Mouse (Mus musculus) G1E (cell line): ENCODE results near the gene Pigr. TPM values are rescaled to one million over a fixed set of nuclear protein-coding genes. Genes with fewer than 3 reads are reported as not detected.

Experiments
- ATAC-seq: 2 replicates; pipeline ENCODE4 v1.8.0; 2016; ENCODE audit warnings: mild to moderate bottlenecking; ENCODE audit not compliant: insufficient number of reproducible peaks, poor library complexity, low FRiP score, severe bottlenecking; ENCODE audit errors: extremely low read depth
- DNase-seq: peaks from one replicate; pipeline ENCODE4 v3.0.0; 2012; ENCODE audit warnings: low spot score
- H3K27me3 ChIP-seq: 2 replicates; pipeline ENCODE4 v1.6.1; 2012; ENCODE audit warnings: mild to moderate bottlenecking, low read length, inconsistent platforms; ENCODE audit not compliant: insufficient read depth
- H3K36me3 ChIP-seq: replicated peaks from 2 replicates; pipeline ENCODE3; 2012; ENCODE audit warnings: mild to moderate bottlenecking, inconsistent platforms
- H3K4me1 ChIP-seq: 2 replicates; pipeline ENCODE4 v1.6.1; 2012; ENCODE audit warnings: low read depth, low read length, inconsistent platforms, mixed read lengths; ENCODE audit not compliant: insufficient read depth
- H3K4me3 ChIP-seq: 2 replicates; pipeline ENCODE4 v1.5.1; 2012; ENCODE audit warnings: low read depth, mild to moderate bottlenecking, inconsistent platforms, low read length, moderate library complexity, mixed read lengths
- H3K9me3 ChIP-seq: replicated peaks from 2 replicates; pipeline ENCODE4 v1.6.1; 2012; ENCODE audit warnings: inconsistent platforms
- CTCF ChIP-seq: IDR thresholded peaks from 2 replicates; pipeline ENCODE4 v1.5.1; 2012; ENCODE audit warnings: low read depth, low read length, inconsistent platforms, mixed read lengths
- GATA1 ChIP-seq: IDR thresholded peaks from 2 replicates; pipeline ENCODE4 v1.6.1; 2012; ENCODE audit warnings: borderline replicate concordance, low read length, inconsistent platforms, mixed read lengths
- GATA2 ChIP-seq: IDR thresholded peaks from 2 replicates; pipeline ENCODE4 v1.6.1; 2012; ENCODE audit warnings: low read depth, low read length, inconsistent platforms, borderline replicate concordance
- POLR2AphosphoS5 ChIP-seq: IDR thresholded peaks from 2 replicates; pipeline ENCODE4 v1.6.1; 2012; ENCODE audit warnings: low read depth, low read length, inconsistent platforms; ENCODE audit not compliant: insufficient replicate concordance
- TAL1 ChIP-seq: conservative IDR thresholded peaks from 2 replicates; pipeline ENCODE4 v1.6.1; 2012; ENCODE audit warnings: low read depth, low read length, inconsistent platforms, mixed read lengths
- polyA plus RNA-seq: library from polyadenylated mRNA; stranded (reverse); fragments of >175 nt; gene quantifications from 2 replicates; pipeline ENCODE4 v1.2.3, GENCODE M21; 2012
- total RNA-seq, 2 experiments: library from RNA; stranded (forward) in 1 of 2; stranded (reverse) in 1 of 2; fragments of 200-1000 nt in 1 of 2; fragments of >200 nt in 1 of 2; fragmentation: Nextera tagmentation in 1 of 2; gene quantifications; 2 replicates each; pipeline ENCODE4 v1.2.3; 2014 to 2017

Gene Pigr
- total and polyA plus RNA-seq, 3 experiments = under 0.01 TPM; not detected in 2

GRCm38 (mm10) chr1:130883146-130883545 lies 56.7 kb downstream of the Pigr start:
- TF ChIP-seq TAL1 (no peak), GATA1 (no peak), POLR2AphosphoS5 (no peak), CTCF (no peak), GATA2 (no peak)
- DNase-seq (no peak), ATAC-seq (no peak)
- Histone ChIP-seq H3K9me3 (no peaks in the 10 kb centered on the region), H3K36me3 (no peaks in the 10 kb centered on the region), H3K4me1 (no peaks in the 10 kb centered on the region), H3K4me3 (no peak overlapping the region), H3K27me3 (peaks cover 15% of the 10 kb centered on the region)

- no peaks in the 10 kb centered on the region for H3K4me1 ChIP-seq
These were observed 60.9 kb downstream of the Pigr start, which contains the start of gene Il24 for GRCm38 (mm10) chr1:130887354-130887753. Gene Il24, minus strand, starts transcription at chr1:130887454.

GRCm38 (mm10) chr1:130892446-130892845 lies 66.0 kb downstream of the Pigr start:
- H3K4me1 ChIP-seq = no peaks in the 10 kb centered on the region
- H3K4me3 ChIP-seq = no peak overlapping the region
- H3K36me3 ChIP-seq = no peaks in the 10 kb centered on the region
- ATAC-seq (no peak), DNase-seq (no peak)
- H3K9me3 ChIP-seq = no peaks in the 10 kb centered on the region
- no peak for TF ChIP-seq CTCF
- no peak for TF ChIP-seq GATA1
- TF ChIP-seq TAL1 = no peak
- no peak for TF ChIP-seq POLR2AphosphoS5
- no peak for TF ChIP-seq GATA2
- H3K27me3 ChIP-seq = peaks cover 12% of the 10 kb centered on the region; the same call in 1 of the 2 replicates

More at GRCm38 (mm10) chr1:130887354-130887753, 60.9 kb downstream of the Pigr start, which contains the start of gene Il24:
- no peak for ATAC-seq
- peaks cover 14% of the 10 kb centered on the region for H3K27me3 ChIP-seq
- H3K9me3 ChIP-seq = no peaks in the 10 kb centered on the region
- TF ChIP-seq CTCF (no peak), GATA2 (no peak), TAL1 (no peak), POLR2AphosphoS5 (no peak), GATA1 (no peak)
- H3K4me3 ChIP-seq = no peak within 1 kb of the TSS
- DNase-seq = no peak
- H3K36me3 ChIP-seq = no peaks in the 10 kb centered on the region

- TF ChIP-seq GATA2 (no peak), CTCF (no peak), GATA1 (no peak), POLR2AphosphoS5 (no peak), TAL1 (no peak)
- DNase-seq (no peak), ATAC-seq (no peak)
- peaks cover 14% of the 10 kb centered on the region; the same call in 1 of the 2 replicates for H3K27me3 ChIP-seq
- no peak overlapping the region for H3K4me3 ChIP-seq
- H3K9me3 ChIP-seq = no peaks in the 10 kb centered on the region
- no peaks in the 10 kb centered on the region for H3K36me3 ChIP-seq
- no peaks in the 10 kb centered on the region for H3K4me1 ChIP-seq
These were observed 67.0 kb downstream of the Pigr start for GRCm38 (mm10) chr1:130893329-130894040.

- no peak for TF ChIP-seq GATA1
- no peak for TF ChIP-seq TAL1
- TF ChIP-seq CTCF = no peak
- no peak for TF ChIP-seq GATA2
- no peak for TF ChIP-seq POLR2AphosphoS5
- ATAC-seq (no peak), DNase-seq (no peak)
- H3K27me3 ChIP-seq = peaks cover 11% of the 10 kb centered on the region; the same call in 1 of the 2 replicates
- no peak overlapping the region for H3K4me3 ChIP-seq
- H3K9me3 ChIP-seq = no peaks in the 10 kb centered on the region
- H3K36me3 ChIP-seq = no peaks in the 10 kb centered on the region
- no peaks in the 10 kb centered on the region for H3K4me1 ChIP-seq
These were observed 68.0 kb downstream of the Pigr start for GRCm38 (mm10) chr1:130894468-130894867.

Other genes starting within 250 kb of the Pigr start
- not detected in 2 replicates for gene Zp3r, start 197.1 kb upstream of the Pigr start, total RNA-seq (2014; fragmentation: Nextera tagmentation)
- gene Zp3r, start 197.1 kb upstream of the Pigr start, total RNA-seq (2017) = 0.27 TPM in 1 of 2 replicates, not detected in the other
- not detected in 2 replicates for gene Zp3r, start 197.1 kb upstream of the Pigr start, polyA plus RNA-seq
- gene C4bp, start 165.1 kb upstream of the Pigr start, total RNA-seq (2014; fragmentation: Nextera tagmentation) = not detected in 2 replicates
- 0.12 and 0.33 TPM in 2 replicates for gene C4bp, start 165.1 kb upstream of the Pigr start, total RNA-seq (2017)
- not detected in 2 replicates for gene C4bp, start 165.1 kb upstream of the Pigr start, polyA plus RNA-seq
- gene Gm29427, start 110.9 kb upstream of the Pigr start, total RNA-seq (2014; fragmentation: Nextera tagmentation) = not detected in 2 replicates
- gene Gm29427, start 110.9 kb upstream of the Pigr start, total RNA-seq (2017) = 0.33 and 0.41 TPM in 2 replicates
- not detected in 2 replicates for gene Gm29427, start 110.9 kb upstream of the Pigr start, polyA plus RNA-seq
- 28.9 and 30.8 TPM in 2 replicates for gene Yod1, start 109.4 kb upstream of the Pigr start, total RNA-seq (2014; fragmentation: Nextera tagmentation)
- gene Yod1, start 109.4 kb upstream of the Pigr start, total RNA-seq (2017) = 18.3 and 21.3 TPM in 2 replicates
- gene Yod1, start 109.4 kb upstream of the Pigr start, polyA plus RNA-seq = 1.7 and 2.7 TPM in 2 replicates
- 42.4 and 47.1 TPM in 2 replicates for gene Pfkfb2, start 97.4 kb upstream of the Pigr start, total RNA-seq (2014; fragmentation: Nextera tagmentation)
- 48.5 and 53.0 TPM in 2 replicates for gene Pfkfb2, start 97.4 kb upstream of the Pigr start, total RNA-seq (2017)
- 7.0 and 12.5 TPM in 2 replicates for gene Pfkfb2, start 97.4 kb upstream of the Pigr start, polyA plus RNA-seq
- 3.5 and 8.6 TPM in 2 replicates for gene AA986860, start 94.7 kb upstream of the Pigr start, total RNA-seq (2014; fragmentation: Nextera tagmentation)
- 1.1 and 1.2 TPM in 2 replicates for gene AA986860, start 94.7 kb upstream of the Pigr start, total RNA-seq (2017)
- 1.1 and 1.2 TPM in 2 replicates for gene AA986860, start 94.7 kb upstream of the Pigr start, polyA plus RNA-seq
- not detected in 2 replicates for gene Fcamr, start 25.8 kb upstream of the Pigr start, total RNA-seq (2014; fragmentation: Nextera tagmentation)
- gene Fcamr, start 25.8 kb upstream of the Pigr start, total RNA-seq (2017) = not detected in 2 replicates
- gene Fcamr, start 25.8 kb upstream of the Pigr start, polyA plus RNA-seq = not detected in 2 replicates
- gene Fcmr, start 39.0 kb downstream of the Pigr start, total RNA-seq (2014; fragmentation: Nextera tagmentation) = not detected in 2 replicates
- gene Fcmr, start 39.0 kb downstream of the Pigr start, total RNA-seq (2017) = 0.35 TPM in 1 of 2 replicates, not detected in the other
- gene Fcmr, start 39.0 kb downstream of the Pigr start, polyA plus RNA-seq = not detected in 2 replicates
- gene Il24, start 60.8 kb downstream of the Pigr start, total RNA-seq (2014; fragmentation: Nextera tagmentation) = not detected in 2 replicates
- gene Il24, start 60.8 kb downstream of the Pigr start, total RNA-seq (2017) = not detected in 2 replicates
- not detected in 2 replicates for gene Il24, start 60.8 kb downstream of the Pigr start, polyA plus RNA-seq
- not detected in 2 replicates for gene Il20, start 84.8 kb downstream of the Pigr start, total RNA-seq (2014; fragmentation: Nextera tagmentation)
- gene Il20, start 84.8 kb downstream of the Pigr start, total RNA-seq (2017) = 0.12 TPM in 1 of 2 replicates, not detected in the other
- not detected in 2 replicates for gene Il20, start 84.8 kb downstream of the Pigr start, polyA plus RNA-seq
- not detected in 2 replicates for gene Il19, start 113.4 kb downstream of the Pigr start, total RNA-seq (2014; fragmentation: Nextera tagmentation)
- 0.17 TPM in 1 of 2 replicates, not detected in the other for gene Il19, start 113.4 kb downstream of the Pigr start, total RNA-seq (2017)
- not detected in 2 replicates for gene Il19, start 113.4 kb downstream of the Pigr start, polyA plus RNA-seq
- gene Il10, start 193.2 kb downstream of the Pigr start, total RNA-seq (2014; fragmentation: Nextera tagmentation) = not detected in 2 replicates
- 0.12 TPM in 1 of 2 replicates, not detected in the other for gene Il10, start 193.2 kb downstream of the Pigr start, total RNA-seq (2017)
- not detected in 2 replicates for gene Il10, start 193.2 kb downstream of the Pigr start, polyA plus RNA-seq